Mouse (Mus musculus) heart, postnatal 0 days (tissue): ENCODE results near the gene Tbx2. TPM values are rescaled to one million over a fixed set of nuclear protein-coding genes. Genes with fewer than 3 reads are reported as not detected.
A peak's percentile ranks its signal among the peaks of the same experiment; 100 is the strongest.

Experiments used
- ATAC-seq: fragments of 200-750 bp; cut with Nextera tagmentation; 2 replicates; pipeline ENCODE4 v1.8.0; 2017; ENCODE audit warnings: low read depth, moderate number of reproducible peaks, moderate library complexity; ENCODE audit not compliant: insufficient read depth
- DNase-seq: peaks from one replicate; pipeline ENCODE4 v3.0.0-alpha.2; 2016; ENCODE audit warnings: low spot score
- H3K27ac ChIP-seq: fragments of 300-500 bp; sonication (generic); 2 replicates; pipeline ENCODE4 v1.5.1; 2014; ENCODE audit warnings: low read depth, mild to moderate bottlenecking
- H3K27me3 ChIP-seq: fragments of 300-500 bp; sonication (generic); 2 replicates; pipeline ENCODE4 v1.6.1; 2014; ENCODE audit warnings: low read length, mixed read lengths; ENCODE audit not compliant: control insufficient read depth, insufficient read depth
- H3K36me3 ChIP-seq: fragments of 300-500 bp; sonication (generic); replicated peaks from 2 replicates; pipeline ENCODE4 v1.6.1; 2014; ENCODE audit warnings: low read length, mixed read lengths; ENCODE audit not compliant: control insufficient read depth, insufficient read depth
- H3K4me1 ChIP-seq: fragments of 300-500 bp; sonication (generic); 2 replicates; pipeline ENCODE4 v1.6.1; 2014; ENCODE audit warnings: antibody characterized with exemption; ENCODE audit not compliant: control insufficient read depth, insufficient read depth
- H3K4me2 ChIP-seq: fragments of 300-500 bp; sonication (generic); 2 replicates; pipeline ENCODE4 v1.6.1; 2014; ENCODE audit warnings: low read depth, mild to moderate bottlenecking, low read length, moderate library complexity
- H3K4me3 ChIP-seq: fragments of 300-500 bp; sonication (generic); 2 replicates; pipeline ENCODE4 v1.5.1; 2014; ENCODE audit warnings: low read depth, low read length
- H3K9ac ChIP-seq: fragments of 300-500 bp; sonication (generic); replicated peaks from 2 replicates; pipeline ENCODE4 v1.6.1; 2014; ENCODE audit warnings: low read depth, low read length, mixed read lengths
- H3K9me3 ChIP-seq: fragments of 300-500 bp; sonication (generic); replicated peaks from 2 replicates; pipeline ENCODE4 v1.6.1; 2016; ENCODE audit warnings: low read length; ENCODE audit not compliant: control insufficient read depth
- CTCF ChIP-seq: IDR thresholded peaks from 2 replicates; pipeline ENCODE4 v1.5.1; 2016; ENCODE audit warnings: antibody characterized with exemption, control low read depth, low read depth
- EP300 ChIP-seq: IDR thresholded peaks from 2 replicates; pipeline ENCODE4 v1.6.1; 2016; ENCODE audit warnings: antibody characterized with exemption, low read depth
- WGBS: fragments of 180-500 bp; shearing (Covaris S2); extraction: QIAGEN DNeasy Blood & Tissue Kit; methylation state at CpG from one replicate; pipeline ENCODE4 v1.1.7; 2014; 5-methylcytosine and 5-hydroxymethylcytosine counted together
- polyA plus RNA-seq: library from polyadenylated mRNA; unstranded; fragments of >200 nt; fragmentation: Nextera tagmentation; extraction: Ambion mirVana; gene quantifications from 2 replicates; pipeline ENCODE4 v1.2.1, GENCODE M21; 2015
- total RNA-seq: library from RNA; depleted of rRNA; stranded (reverse); fragments of >200 nt; gene quantifications from 2 replicates; pipeline ENCODE4 v1.2.3, GENCODE M21; 2014; ENCODE audit warnings: low replicate concordance

Gene Tbx2
- total and polyA plus RNA-seq, 2 experiments from 2014 or later = 1.3 to 8.5 TPM

DNA sequence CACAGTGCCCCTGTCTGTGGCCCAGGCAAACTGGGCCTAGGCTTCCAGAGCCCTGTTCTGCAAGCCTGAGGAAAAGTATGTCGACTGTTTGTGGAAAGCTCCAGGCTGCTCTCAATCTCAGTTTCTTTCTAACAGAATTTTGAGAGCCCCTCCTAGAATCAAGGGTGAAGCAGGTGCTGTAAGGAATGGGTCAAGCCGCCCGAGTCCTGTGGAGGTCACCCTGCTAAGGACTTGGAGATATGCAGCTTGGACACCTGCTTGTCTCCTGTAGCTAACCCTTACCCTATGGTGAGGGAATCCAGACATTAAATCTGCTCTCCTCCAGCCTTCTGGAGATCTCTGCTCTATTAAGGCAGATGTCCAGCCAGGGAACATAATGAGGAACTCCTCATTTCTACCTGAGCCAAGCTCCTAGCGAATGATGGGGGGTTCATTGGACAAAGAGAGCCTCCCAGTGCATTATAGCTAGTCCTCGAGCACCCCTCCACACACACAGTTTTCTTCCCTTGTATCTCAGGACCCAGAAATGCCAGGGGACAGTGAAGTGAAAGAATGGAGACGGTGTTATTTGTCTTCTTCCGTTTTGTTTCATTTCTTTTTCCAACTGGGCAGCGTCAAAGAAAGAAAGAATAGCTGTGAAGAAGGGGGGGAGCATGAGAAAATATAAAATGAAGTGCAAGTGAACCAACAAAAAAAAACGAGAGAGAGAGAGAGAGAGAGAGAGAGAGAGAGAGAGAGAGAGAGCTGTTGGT is 2.8 kb downstream of the Tbx2 start:
- peak overlapping the region; percentile 61 for H3K4me3 ChIP-seq
- DNase-seq (no peak), ATAC-seq (no peak)
- TF ChIP-seq CTCF = no peak
- TF ChIP-seq EP300 = no peak
- H3K4me1 ChIP-seq = peaks cover 11% of the 10 kb centered on the region; the same call in 1 of the 2 replicates
- no peak overlapping the region for H3K9ac ChIP-seq
- H3K36me3 ChIP-seq = no peaks in the 10 kb centered on the region
- no peaks in the 10 kb centered on the region for H3K9me3 ChIP-seq
- WGBS = 43% methylated on average over 9 of the region's 9 CpGs
- H3K27me3 ChIP-seq = peaks cover 94% of the 10 kb centered on the region
- H3K27ac ChIP-seq = no peak overlapping the region
- H3K4me2 ChIP-seq = peak overlapping the region; percentile 83

DNA sequence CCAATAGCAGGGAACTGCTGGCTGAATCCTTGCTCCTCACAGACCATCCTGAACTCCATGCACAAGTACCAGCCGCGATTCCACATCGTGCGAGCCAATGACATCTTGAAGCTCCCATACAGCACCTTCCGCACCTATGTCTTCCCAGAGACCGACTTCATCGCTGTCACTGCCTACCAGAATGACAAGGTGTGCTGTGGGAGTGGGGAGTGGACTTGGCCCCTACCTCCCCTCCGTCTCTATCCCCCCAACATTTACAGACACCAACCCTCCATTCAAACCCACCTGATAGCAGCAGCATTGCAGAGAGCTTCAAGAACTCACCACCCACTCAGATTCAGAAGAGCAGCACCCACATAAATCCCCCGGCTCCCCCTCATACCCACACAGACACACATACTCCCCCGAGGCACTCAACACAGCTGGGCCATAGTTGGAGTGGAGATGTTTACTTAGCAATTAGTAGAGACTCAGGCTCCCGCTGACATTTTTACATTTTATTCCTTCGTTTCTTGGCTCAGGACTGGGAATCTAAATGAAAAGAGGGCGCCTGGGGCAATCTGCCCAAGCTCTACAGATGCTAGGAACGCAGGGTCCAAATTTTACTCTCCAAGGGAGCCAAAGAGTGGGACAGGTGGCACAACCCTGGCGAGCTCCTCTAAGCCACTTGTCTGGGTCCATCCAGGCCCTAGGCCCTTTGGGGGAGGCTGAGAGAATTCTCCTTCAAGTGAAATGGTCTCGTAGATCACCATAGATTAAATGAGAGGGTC is 3.6 kb downstream of the Tbx2 start:
- DNase-seq = no peak
- Histone ChIP-seq H3K9me3 (no peaks in the 10 kb centered on the region), H3K4me1 (peaks cover 8% of the 10 kb centered on the region; the same call in 1 of the 2 replicates), H3K4me3 (peak overlapping the region; percentile 46), H3K9ac (no peak overlapping the region), H3K4me2 (peak overlapping the region; percentile 60; the same call in 1 of the 2 replicates), H3K27ac (no peak overlapping the region), H3K36me3 (no peaks in the 10 kb centered on the region), H3K27me3 (peaks cover 93% of the 10 kb centered on the region)
- no peak for ATAC-seq
- WGBS = 45% methylated on average over 16 of the region's 16 CpGs
- TF ChIP-seq CTCF (no peak), EP300 (no peak)

DNA sequence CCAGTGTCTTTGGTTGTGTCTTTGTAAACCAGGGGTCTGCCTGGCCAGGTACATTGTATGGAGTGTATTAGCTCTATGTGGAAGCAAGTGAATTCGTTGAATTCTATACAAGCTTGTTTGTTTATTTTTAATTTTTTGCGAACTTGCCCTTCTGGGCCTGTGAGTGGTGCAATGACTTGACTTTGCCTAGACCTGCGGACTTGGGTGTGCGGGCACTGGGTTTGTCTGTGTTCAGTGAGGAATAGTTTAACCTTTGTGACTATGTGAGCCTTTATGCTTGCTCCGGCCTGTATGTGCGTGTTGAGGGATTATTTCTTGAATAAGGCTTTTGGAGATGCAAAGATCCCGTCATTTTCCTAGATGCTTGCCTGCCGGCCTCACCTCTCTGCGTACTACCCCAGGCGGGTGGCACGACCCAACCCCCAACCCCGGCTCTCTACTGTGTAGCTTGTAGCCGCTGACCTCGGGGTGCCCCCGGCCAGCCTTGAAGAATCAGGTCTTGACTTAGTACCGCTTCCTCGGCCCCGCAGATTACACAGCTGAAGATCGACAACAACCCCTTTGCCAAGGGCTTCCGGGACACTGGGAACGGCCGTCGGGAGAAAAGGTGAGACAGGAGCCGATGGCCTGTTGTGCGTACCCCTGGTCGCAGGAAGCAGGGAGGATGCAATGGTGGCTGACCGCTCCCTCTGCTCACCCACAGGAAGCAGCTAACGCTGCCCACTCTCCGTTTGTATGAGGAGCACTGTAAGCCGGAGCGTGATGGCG is 4.4 kb downstream of the Tbx2 start:
- Histone ChIP-seq H3K4me2 (peak overlapping the region; percentile 60), H3K27ac (no peak overlapping the region), H3K36me3 (no peaks in the 10 kb centered on the region), H3K4me3 (peak overlapping the region; percentile 46), H3K9me3 (no peaks in the 10 kb centered on the region), H3K4me1 (peaks cover 8% of the 10 kb centered on the region; the same call in 1 of the 2 replicates), H3K27me3 (peaks cover 93% of the 10 kb centered on the region), H3K9ac (0 out of 2 replicates have a peak overlapping the region, but pooled peaks have one; percentile 14)
- no peak for DNase-seq
- WGBS = 24% methylated on average over 32 of the region's 32 CpGs
- TF ChIP-seq CTCF (no peak), EP300 (no peak)
- no peak for ATAC-seq

DNA sequence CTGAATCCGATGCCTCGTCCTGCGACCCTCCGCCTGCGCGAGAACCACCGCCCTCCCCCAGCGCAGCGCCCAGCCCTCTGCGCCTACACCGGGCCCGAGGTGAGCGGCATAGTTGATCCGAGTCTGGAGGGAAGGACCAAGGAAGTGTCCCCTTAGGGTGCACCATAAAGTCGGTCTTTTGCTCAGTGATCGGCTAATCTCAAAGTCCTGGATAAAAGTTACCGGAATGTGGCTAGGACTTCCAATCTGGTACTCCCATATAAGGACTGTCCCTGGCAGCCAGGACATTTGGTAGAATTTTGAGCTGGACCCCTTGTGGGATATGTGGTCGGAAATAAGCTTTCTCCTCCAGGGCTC is 4.9 kb downstream of the Tbx2 start:
- DNase-seq = no peak
- 0 out of 2 replicates have a peak overlapping the region, but pooled peaks have one; percentile 14 for H3K9ac ChIP-seq
- peak overlapping the region; percentile 46 for H3K4me3 ChIP-seq
- H3K4me2 ChIP-seq = peak overlapping the region; percentile 60
- no peaks in the 10 kb centered on the region for H3K36me3 ChIP-seq
- no peaks in the 10 kb centered on the region for H3K9me3 ChIP-seq
- peaks cover 5% of the 10 kb centered on the region; the same call in 1 of the 2 replicates for H3K4me1 ChIP-seq
- TF ChIP-seq EP300 (no peak), CTCF (no peak)
- no peak for ATAC-seq
- 9% methylated on average over 18 of the region's 18 CpGs for WGBS
- peaks cover 92% of the 10 kb centered on the region for H3K27me3 ChIP-seq
- no peak overlapping the region for H3K27ac ChIP-seq

DNA sequence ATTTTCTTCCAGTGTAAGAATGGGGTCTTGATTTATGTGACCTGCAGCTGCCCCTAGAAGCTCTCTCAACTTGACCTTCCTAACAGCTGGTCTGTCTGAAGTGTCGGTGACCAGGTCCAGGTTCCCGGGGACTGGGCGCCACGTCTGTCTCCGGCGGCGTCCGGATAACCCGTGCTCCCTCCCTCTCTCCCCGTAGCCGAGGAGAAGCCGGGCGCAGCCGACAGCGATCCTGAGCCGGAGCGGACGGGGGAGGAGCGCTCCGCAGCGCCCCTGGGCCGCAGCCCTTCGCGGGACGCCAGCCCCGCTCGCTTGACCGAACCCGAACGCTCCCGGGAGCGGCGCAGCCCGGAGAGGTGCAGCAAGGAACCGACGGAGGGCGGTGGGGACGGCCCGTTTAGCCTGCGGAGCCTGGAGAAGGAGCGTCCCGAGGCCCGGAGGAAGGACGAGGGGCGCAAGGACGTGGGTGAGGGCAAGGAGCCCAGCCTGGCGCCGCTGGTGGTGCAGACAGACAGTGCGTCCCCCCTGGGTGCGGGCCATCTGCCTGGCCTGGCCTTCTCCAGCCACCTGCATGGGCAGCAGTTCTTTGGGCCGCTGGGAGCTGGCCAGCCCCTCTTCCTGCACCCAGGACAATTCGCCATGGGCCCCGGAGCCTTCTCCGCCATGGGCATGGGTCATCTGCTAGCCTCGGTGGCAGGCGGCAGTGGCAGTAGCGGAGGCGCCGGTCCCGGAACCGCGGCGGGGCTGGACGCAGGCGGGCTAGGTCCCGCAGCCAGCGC is 5.5 kb downstream of the Tbx2 start:
- WGBS = 9% methylated on average over 60 of the region's 67 CpGs
- 0 out of 2 replicates have a peak, but pooled peaks have one; percentile 7 for ATAC-seq
- DNase-seq = no peak

More for the DNA sequence above, 5.5 kb downstream of the Tbx2 start:
- H3K36me3 ChIP-seq = no peaks in the 10 kb centered on the region
- H3K9ac ChIP-seq = peak overlapping the region; percentile 14; the same call in 1 of the 2 replicates
- peak overlapping the region; percentile 60 for H3K4me2 ChIP-seq
- TF ChIP-seq CTCF (no peak), EP300 (no peak)
- peaks cover 93% of the 10 kb centered on the region for H3K27me3 ChIP-seq
- H3K4me1 ChIP-seq = peaks cover 9% of the 10 kb centered on the region; the same call in 1 of the 2 replicates
- H3K4me3 ChIP-seq = peak overlapping the region; percentile 46
- no peak overlapping the region for H3K27ac ChIP-seq
- no peaks in the 10 kb centered on the region for H3K9me3 ChIP-seq
